Mouse (Mus musculus): ENCODE measurements around the gene Rsbn1.

DNA sequence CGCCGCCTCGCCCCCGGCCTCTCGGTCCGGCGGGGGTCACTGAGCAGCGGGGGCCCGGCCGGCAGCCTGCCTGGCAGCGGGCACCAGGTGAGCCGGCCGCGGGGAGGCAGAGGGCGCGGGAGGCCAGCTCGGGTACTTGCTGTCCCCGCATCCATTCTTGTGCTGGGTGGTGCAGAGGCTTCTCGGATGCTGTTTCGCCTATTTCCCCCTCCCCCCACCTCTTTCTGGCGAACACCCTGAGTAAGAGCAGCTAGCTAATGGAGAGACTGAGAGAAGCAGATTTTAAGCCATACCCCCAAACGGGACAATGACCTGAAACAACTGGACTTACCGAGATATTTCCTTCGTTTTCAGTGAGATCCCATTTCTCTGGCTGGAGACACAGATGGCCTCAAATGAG is 54.8 kb downstream of the Rsbn1 start:
- TF ChIP-seq POLR2A (IDR thresholded peaks at IDR 0.05; ENCODE audit: insufficient read length, low read depth) (no peak), MYOD1 (IDR thresholded peaks at IDR 0.05; ENCODE audit: control insufficient read depth in 1 of 3, insufficient read length in 2 of 3, low read depth in 2 of 3) (no peak)
